Mouse (Mus musculus) CH12.LX (cell line): ENCODE results near the gene Gm42669. TPM values are rescaled to one million over a fixed set of nuclear protein-coding genes. Genes with fewer than 3 reads are reported as not detected.

Source experiments
- DNase-seq: peaks from one replicate; pipeline ENCODE4 v3.0.0-alpha.2; 2013; ENCODE audit errors: extremely low read depth
- H3K27ac ChIP-seq: 2 replicates; pipeline ENCODE4 v1.5.1; 2012; ENCODE audit warnings: low read depth, mild to moderate bottlenecking, control low read depth, moderate library complexity; ENCODE audit not compliant: insufficient read depth
- H3K27me3 ChIP-seq: replicated peaks from 2 replicates; pipeline ENCODE3; 2012; ENCODE audit warnings: inconsistent platforms
- H3K36me3 ChIP-seq, 2 experiments: replicated peaks in 1 of 2; 2 replicates each; pipeline versions ENCODE3 to v1.6.1; 2012; ENCODE audit warnings: inconsistent platforms in 1 of 2, low read length in 1 of 2, mild to moderate bottlenecking in 1 of 2, mixed read lengths in 1 of 2, moderate library complexity in 1 of 2; ENCODE audit not compliant: control insufficient read depth in 1 of 2, insufficient read depth in 1 of 2
- H3K4me1 ChIP-seq, 2 experiments: 2 replicates each; pipeline ENCODE4 v1.6.1; 2012; ENCODE audit warnings: inconsistent platforms in 1 of 2, moderate library complexity in 1 of 2; ENCODE audit not compliant: insufficient read depth in 2 of 2, control insufficient read depth in 1 of 2
- H3K4me2 ChIP-seq: 2 replicates; pipeline ENCODE4 v1.6.1; 2012; ENCODE audit warnings: low read depth, mild to moderate bottlenecking, control low read depth; ENCODE audit not compliant: poor library complexity, insufficient read depth, severe bottlenecking
- H3K4me3 ChIP-seq, 3 experiments: fragments of 150-350 bp in 1 of 3; sonication (generic) in 1 of 3; replicated peaks in 1 of 3; 2 replicates each; pipeline versions ENCODE3 to v1.5.1; 2011 to 2012; ENCODE audit warnings: low read depth in 2 of 3, low read length in 2 of 3, mild to moderate bottlenecking in 2 of 3, moderate library complexity in 2 of 3, control low read depth in 1 of 3, improper control_type of control experiment in 1 of 3, inconsistent platforms in 1 of 3, mixed read lengths in 1 of 3; ENCODE audit not compliant: poor library complexity in 1 of 3
- H3K79me2 ChIP-seq: replicated peaks from 2 replicates; pipeline ENCODE4 v1.6.1; 2012; ENCODE audit warnings: mild to moderate bottlenecking, moderate library complexity; ENCODE audit not compliant: control insufficient read depth, poor library complexity, insufficient read depth, severe bottlenecking; ENCODE audit errors: extremely low read depth
- H3K9ac ChIP-seq: 2 replicates; pipeline ENCODE4 v1.6.1; 2012; ENCODE audit warnings: low read depth, mild to moderate bottlenecking, control low read depth, moderate library complexity; ENCODE audit not compliant: insufficient read depth
- H3K9me3 ChIP-seq: replicated peaks from 2 replicates; pipeline ENCODE3; 2012; ENCODE audit warnings: low read length, inconsistent platforms, mixed read lengths
- CHD1 ChIP-seq: IDR thresholded peaks from 2 replicates; pipeline ENCODE4 v1.6.1; 2012; ENCODE audit warnings: low read depth, low read length, improper control_type of control experiment, inconsistent platforms
- CHD2 ChIP-seq: IDR thresholded peaks from 2 replicates; pipeline ENCODE4 v1.6.1; 2011; ENCODE audit warnings: low read length, improper control_type of control experiment
- CTCF ChIP-seq, 2 experiments: IDR thresholded peaks in 1 of 2; conservative IDR thresholded peaks in 1 of 2; 2 replicates each; pipeline ENCODE4 v1.5.1; 2011 to 2012; ENCODE audit warnings: low read depth in 2 of 2, low read length in 2 of 2, improper control_type of control experiment in 1 of 2, inconsistent platforms in 1 of 2, mild to moderate bottlenecking in 1 of 2, moderate library complexity in 1 of 2
- HCFC1 ChIP-seq: IDR thresholded peaks from 2 replicates; pipeline ENCODE4 v1.6.1; 2012; ENCODE audit warnings: low read depth, mild to moderate bottlenecking, inconsistent platforms, low read length, improper control_type of control experiment
- JUN ChIP-seq: IDR thresholded peaks from 2 replicates; pipeline ENCODE4 v1.6.1; 2011; ENCODE audit warnings: low read depth, mild to moderate bottlenecking, low read length, improper control_type of control experiment, moderate library complexity; ENCODE audit not compliant: insufficient read depth
- KAT2A ChIP-seq: IDR thresholded peaks from 2 replicates; pipeline ENCODE4 v1.6.1; 2012; ENCODE audit warnings: low read length, improper control_type of control experiment, inconsistent platforms; ENCODE audit not compliant: insufficient replicate concordance
- MAX ChIP-seq: IDR thresholded peaks from 2 replicates; pipeline ENCODE4 v1.6.1; 2011; ENCODE audit warnings: low read length, improper control_type of control experiment
- MXI1 ChIP-seq: IDR thresholded peaks from 2 replicates; pipeline ENCODE4 v1.6.1; 2011; ENCODE audit warnings: mild to moderate bottlenecking, low read depth, low read length, improper control_type of control experiment
- NRF1 ChIP-seq: IDR thresholded peaks from 2 replicates; pipeline ENCODE4 v1.6.1; 2014; ENCODE audit warnings: low read depth, mild to moderate bottlenecking, inconsistent platforms, low read length, improper control_type of control experiment, moderate library complexity
- RAD21 ChIP-seq: IDR thresholded peaks from 2 replicates; pipeline ENCODE4 v1.6.1; 2011; ENCODE audit warnings: low read depth, mild to moderate bottlenecking, low read length, improper control_type of control experiment, moderate library complexity
- RCOR1 ChIP-seq: conservative IDR thresholded peaks from 2 replicates; pipeline ENCODE4 v1.6.1; 2012; ENCODE audit warnings: low read depth, mild to moderate bottlenecking, inconsistent platforms, low read length, improper control_type of control experiment
- SIN3A ChIP-seq: IDR thresholded peaks from 2 replicates; pipeline ENCODE4 v1.6.1; 2012; ENCODE audit warnings: low read length, improper control_type of control experiment, inconsistent platforms
- USF2 ChIP-seq: conservative IDR thresholded peaks from 2 replicates; pipeline ENCODE4 v1.6.1; 2011; ENCODE audit warnings: low read depth, low read length, improper control_type of control experiment
- ZC3H11A ChIP-seq: IDR thresholded peaks from 2 replicates; pipeline ENCODE4 v1.6.1; 2012; ENCODE audit warnings: low read depth, mild to moderate bottlenecking, inconsistent platforms, low read length, improper control_type of control experiment
- dilution Hi-C: fragments of 300-500 bp; cut with MboI; formaldehyde crosslinking; loops from 2 replicates; pipeline ENCODE4 v1.14.3; 2020; ENCODE audit warnings: low sequenced_read_pairs; ENCODE audit not compliant: extremely low pct_unique_long_range_greater_than_20kb, extremely low pct_ligation_motif_present
- in situ Hi-C: fragments of 300-500 bp; cut with MboI; formaldehyde crosslinking; loops from 3 replicates; pipeline ENCODE4 v1.14.3; 2019; ENCODE audit warnings: low sequenced_read_pairs, low pct_ligation_motif_present, low pct_unique_long_range_greater_than_20kb, mixed read lengths
- polyA plus RNA-seq: library from polyadenylated mRNA; unstranded; fragments of >175 nt; gene quantifications from 2 replicates; pipeline ENCODE4 v1.2.1, GENCODE M21; 2012; ENCODE audit warnings: low read depth; ENCODE audit not compliant: insufficient read length
- total RNA-seq, 2 experiments: library from RNA; depleted of rRNA; stranded (reverse); fragments of 300-350 nt in 1 of 2; fragments of >200 nt in 1 of 2; gene quantifications; 2 replicates each; pipeline ENCODE4 v1.2.3; 2012 to 2014

Gene Gm42669
- total and polyA plus RNA-seq, 3 experiments, result 0.17 to 1.0 TPM; not detected in 1

DNA sequence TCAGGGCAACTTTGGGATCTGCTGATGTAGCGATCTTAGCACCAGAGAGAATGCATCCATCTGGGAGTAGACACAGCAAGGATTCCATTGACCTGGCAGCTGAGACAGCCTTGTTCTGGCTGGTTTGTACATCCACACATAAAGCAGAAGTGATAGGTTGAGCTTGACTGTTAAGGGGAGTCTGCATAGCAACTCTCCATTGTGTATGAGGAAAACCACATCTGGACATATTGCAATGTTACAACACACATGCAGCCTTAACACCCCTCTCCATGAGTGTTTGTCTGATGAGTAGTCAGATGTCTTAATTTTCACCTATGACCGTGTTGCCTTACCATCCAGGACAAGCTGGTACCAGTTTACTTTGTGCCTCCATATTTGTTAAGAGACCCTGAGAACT is 14.9 kb upstream of the Gm42669 start:
- Histone ChIP-seq H3K4me1 (0 out of 4 replicates have a peak, but pooled peaks cover 0 to 3% of the 10 kb centered on the region in 2 experiments), H3K36me3 (peaks cover 4 to 33% of the 10 kb centered on the region in 2 experiments), H3K27me3 (no peaks in the 10 kb centered on the region), H3K79me2 (no peaks in the 10 kb centered on the region), H3K4me3 (no peak overlapping the region), H3K9me3 (peaks cover 4% of the 10 kb centered on the region), H3K4me2 (no peak overlapping the region), H3K9ac (no peak overlapping the region), H3K27ac (no peak overlapping the region)
- in situ Hi-C loops, result no loop called here
- dilution Hi-C loops, result no loop called here
- DNase-seq, result no peak
- TF ChIP-seq NRF1 (no peak), CHD2 (no peak), CHD1 (no peak), MXI1 (no peak), RCOR1 (no peak), RAD21 (no peak), MAX (no peak), SIN3A (no peak), KAT2A (no peak), JUN (no peak), ZC3H11A (no peak)

DNA sequence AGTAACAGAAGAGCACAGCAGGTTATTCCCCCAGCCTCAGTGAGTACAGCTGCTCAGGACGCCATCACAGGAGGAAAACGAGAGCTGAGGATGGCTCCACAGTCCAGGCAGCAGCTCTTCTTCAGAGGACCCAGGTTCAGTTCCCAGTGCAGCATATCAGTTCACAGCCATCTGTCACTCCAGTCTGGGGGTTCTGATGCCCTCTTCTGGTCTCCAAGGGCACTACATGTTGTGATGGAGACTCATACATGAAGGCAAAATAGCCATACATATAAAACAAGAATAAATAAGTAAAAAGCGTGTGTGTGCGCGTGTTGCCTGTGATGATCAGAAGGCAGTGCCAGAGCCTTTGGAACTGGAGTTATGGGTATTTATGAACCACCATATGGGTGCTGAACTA is 12.7 kb upstream of the Gm42669 start:
- TF ChIP-seq HCFC1, result no peak
- peak in 1 of 2 experiments; percentile 14; a peak in 1 of 4 replicates for TF ChIP-seq CTCF (conservative IDR thresholded peaks at IDR 0.05 in 1 of 2, IDR thresholded peaks at IDR 0.05 in 1 of 2; ENCODE audit: low read depth in 2 of 2, low read length in 2 of 2)
- Histone ChIP-seq H3K27me3 (no peaks in the 10 kb centered on the region), H3K9ac (no peak overlapping the region), H3K79me2 (no peaks in the 10 kb centered on the region; the same call in 1 of the 2 replicates), H3K4me2 (no peak overlapping the region), H3K4me3 (no peak overlapping the region), H3K9me3 (peaks cover 4% of the 10 kb centered on the region), H3K4me1 (peaks cover 0 to 8% of the 10 kb centered on the region in 2 experiments; a peak in 1 of 4 replicates), H3K36me3 (peaks cover 4 to 29% of the 10 kb centered on the region in 2 experiments), H3K27ac (no peak overlapping the region)
- dilution Hi-C loops (no loop called here), in situ Hi-C loops (no loop called here)
- no peak for DNase-seq

DNA sequence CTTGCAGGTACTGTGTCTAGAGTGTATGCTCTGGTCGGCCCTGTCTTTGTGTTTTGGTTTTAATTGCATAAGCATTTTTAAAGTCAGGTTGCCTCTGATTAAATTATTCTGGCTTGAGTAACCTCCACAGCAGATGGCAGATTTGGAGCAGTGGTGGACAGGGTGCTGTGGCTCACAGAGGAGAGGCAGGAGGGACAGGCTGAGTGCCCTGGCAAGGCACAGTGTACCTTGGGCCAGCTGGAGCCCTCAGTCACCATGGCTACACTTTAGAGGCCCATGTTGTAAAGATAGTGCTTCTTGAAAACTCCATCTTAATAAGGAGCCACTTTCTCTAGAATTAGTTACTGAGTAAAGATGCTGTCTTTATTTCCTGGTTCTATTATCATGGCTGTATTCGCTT is 11.4 kb upstream of the Gm42669 start:
- DNase-seq, result no peak
- dilution Hi-C loops (no loop called here), in situ Hi-C loops (no loop called here)
- H3K4me3 ChIP-seq, result no peak overlapping the region
- no peak overlapping the region for H3K4me2 ChIP-seq
- peaks cover 4 to 26% of the 10 kb centered on the region in 2 experiments for H3K36me3 ChIP-seq
- no peaks in the 10 kb centered on the region for H3K27me3 ChIP-seq
- H3K27ac ChIP-seq, result no peak overlapping the region
- H3K9ac ChIP-seq, result no peak overlapping the region
- H3K4me1 ChIP-seq, result peaks cover 0 to 8% of the 10 kb centered on the region in 2 experiments; a peak in 1 of 4 replicates
- H3K79me2 ChIP-seq, result no peaks in the 10 kb centered on the region; the same call in 1 of the 2 replicates
- H3K9me3 ChIP-seq, result peaks cover 4% of the 10 kb centered on the region
- no peak for TF ChIP-seq USF2
